Mouse (Mus musculus) bone marrow, adult 2 months (tissue): ENCODE data around the gene Mrpl55.

ENCODE experiments used
- CTCF ChIP-seq: fragments of 200-500 bp; IDR thresholded peaks from 2 replicates; pipeline ENCODE4 v1.5.1; 2011; ENCODE audit warnings: low read length, control low read depth; ENCODE audit not compliant: control insufficient read depth, insufficient read depth
- POLR2A ChIP-seq: fragments of 200-500 bp; IDR thresholded peaks from 2 replicates; pipeline ENCODE4 v1.6.1; 2011; ENCODE audit warnings: low read depth, mild to moderate bottlenecking, control low read depth, low read length, borderline replicate concordance; ENCODE audit not compliant: control insufficient read depth

GRCm38 (mm10) chr11:59176921-59177320 is 25.4 kb upstream of the Mrpl55 start:
- TF ChIP-seq CTCF (no peak), POLR2A (no peak)
